Mouse (Mus musculus) ovary, postnatal 14 days (tissue): ENCODE data around the gene Polr3g.
"Not testable (repeated sequence)": the region's sequence is repeated elsewhere in the genome, so short reads cannot be mapped to it uniquely, and the experiment has no call there.

ENCODE experiments used
- DNase-seq: peaks from one replicate; pipeline ENCODE4 v3.0.0; 2022; ENCODE audit warnings: low spot score

Polr3g gene

GRCm38 (mm10) chr13:81710775-81711545 lies at the start of gene Polr3g, which contains the start of gene Mblac2:
Polr3g (minus strand) TSS chr13:81711013.
Mblac2 (plus strand) TSS chr13:81711341.
- peak; percentile 93 for DNase-seq

DNA sequence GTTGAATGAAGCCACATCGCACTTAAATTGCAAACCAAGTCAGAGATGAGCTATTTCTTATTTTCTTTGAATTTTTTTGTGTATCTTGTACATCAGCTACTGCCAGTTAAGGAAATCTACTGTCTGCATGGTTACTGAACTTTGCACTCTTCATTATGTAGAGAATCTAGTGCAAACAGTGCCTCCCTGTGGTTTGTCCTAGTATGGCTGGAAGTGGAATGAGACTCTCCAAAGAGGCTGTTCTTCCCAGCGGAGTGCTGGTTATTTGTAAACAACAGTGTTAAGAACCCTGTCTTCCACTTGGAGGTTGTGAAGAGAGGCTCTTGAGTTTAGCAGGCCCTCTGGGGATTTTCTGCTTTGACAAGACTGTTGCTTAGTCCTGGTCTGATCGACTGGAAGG lies 49.6 kb upstream of the Polr3g start:
- DNase-seq, result peak; percentile 50

DNA sequence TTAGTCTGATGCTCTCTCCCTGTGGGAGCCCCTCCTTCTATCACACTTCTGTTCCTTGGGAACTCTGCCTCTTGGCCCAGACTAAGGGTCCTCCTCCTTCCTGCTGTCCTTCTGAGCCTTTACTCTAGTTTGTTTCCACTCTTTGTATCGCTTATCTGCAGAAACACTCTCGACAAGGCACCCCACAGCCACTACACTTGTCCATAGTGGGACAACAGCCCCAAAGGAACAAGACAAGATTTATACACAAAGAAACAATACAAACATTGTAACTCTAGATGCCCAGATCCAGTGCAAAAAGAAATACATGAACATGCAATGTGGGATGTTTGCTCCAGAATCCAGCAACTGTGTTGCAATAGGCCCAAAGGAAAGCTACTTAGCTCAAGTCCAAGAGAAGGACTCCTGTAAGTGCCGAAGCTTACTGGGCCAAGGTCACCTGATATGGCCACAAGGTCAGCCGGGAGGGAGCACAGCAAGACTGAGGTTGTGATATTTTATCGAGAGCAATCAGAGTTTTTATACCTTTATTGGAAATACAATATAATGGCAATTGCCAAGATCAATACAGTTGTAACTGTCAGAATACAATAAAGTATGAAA lies 46.3 kb upstream of the Polr3g start:
- no peak for DNase-seq

DNA sequence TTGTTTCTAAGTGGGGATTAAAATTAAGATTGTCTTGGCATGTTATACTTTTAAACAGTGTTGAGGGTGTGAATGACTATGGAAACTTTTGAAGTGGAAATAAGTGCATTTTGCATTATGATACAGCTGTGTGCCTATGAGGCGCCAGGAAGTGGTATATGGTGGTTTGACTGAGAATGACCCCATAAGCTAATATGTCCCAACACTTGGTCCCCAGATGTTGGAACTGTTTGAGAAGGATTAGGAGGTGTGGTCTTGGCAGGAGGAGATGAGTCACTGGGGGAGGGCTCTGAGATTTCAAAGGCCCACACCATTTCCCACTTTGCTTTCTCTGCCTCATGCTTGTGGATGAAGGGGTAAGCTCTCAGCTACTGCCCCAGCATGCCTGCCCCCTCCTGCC lies 44.5 kb upstream of the Polr3g start:
- DNase-seq, result no peak

GRCm38 (mm10) chr13:81754878-81755277 lies 44.1 kb upstream of the Polr3g start:
- DNase-seq, result no peak

DNA sequence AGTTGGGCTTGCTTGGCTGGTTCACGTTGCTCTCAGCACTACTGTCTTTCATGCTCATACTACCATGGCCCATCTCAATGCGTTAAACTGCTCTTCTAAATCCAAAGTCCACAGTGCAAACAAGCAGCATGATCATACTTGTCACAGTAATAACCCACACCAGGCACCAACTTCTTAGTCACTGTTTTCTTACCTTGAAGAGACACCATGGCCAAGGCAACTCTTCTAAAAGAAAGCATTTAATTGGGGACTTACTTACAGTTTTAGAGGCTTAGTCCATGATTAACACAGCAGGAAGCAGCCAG lies 33.2 kb upstream of the Polr3g start:
- DNase-seq, result no peak

GRCm38 (mm10) chr13:81743391-81744091 lies 32.7 kb upstream of the Polr3g start:
- DNase-seq, result no peak

DNA sequence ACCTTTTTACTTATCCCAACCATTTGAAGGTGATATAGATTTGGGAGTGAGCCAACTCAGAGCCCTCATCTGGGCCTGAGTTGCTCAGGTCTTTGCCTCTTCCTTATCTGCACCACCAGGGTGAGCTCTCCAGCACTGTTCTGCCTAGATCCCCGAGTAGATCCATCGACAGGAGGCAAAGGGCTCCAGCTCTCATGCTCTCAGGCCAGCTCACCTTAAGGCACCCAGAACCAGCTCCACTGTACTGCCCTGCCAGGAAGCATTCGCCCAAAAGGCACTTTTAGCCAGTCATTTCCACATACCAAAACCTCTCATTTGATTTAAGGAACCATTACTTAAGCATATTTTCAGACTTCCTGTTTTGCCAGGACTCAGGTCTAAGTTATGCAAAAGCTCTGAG lies 30.1 kb upstream of the Polr3g start:
- no peak for DNase-seq

DNA sequence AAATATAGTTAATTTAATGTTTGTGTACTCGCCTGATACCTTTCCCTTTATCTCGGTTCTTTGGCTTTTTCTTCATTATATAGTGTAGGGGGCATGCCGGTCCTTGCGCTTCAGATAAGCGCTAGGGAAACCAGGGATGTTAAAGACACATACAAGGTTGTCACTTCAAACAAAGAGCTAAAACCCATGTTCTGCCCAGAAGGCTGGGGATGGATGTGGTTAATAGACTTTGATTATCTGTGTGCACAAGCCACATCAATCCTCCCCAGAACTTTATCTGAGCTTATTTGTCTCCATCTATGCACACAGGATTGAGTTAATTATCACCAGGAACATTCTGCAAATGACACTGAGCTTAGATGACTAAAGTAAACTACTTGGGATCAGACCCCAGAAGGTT lies 25.8 kb upstream of the Polr3g start:
- no peak for DNase-seq

DNA sequence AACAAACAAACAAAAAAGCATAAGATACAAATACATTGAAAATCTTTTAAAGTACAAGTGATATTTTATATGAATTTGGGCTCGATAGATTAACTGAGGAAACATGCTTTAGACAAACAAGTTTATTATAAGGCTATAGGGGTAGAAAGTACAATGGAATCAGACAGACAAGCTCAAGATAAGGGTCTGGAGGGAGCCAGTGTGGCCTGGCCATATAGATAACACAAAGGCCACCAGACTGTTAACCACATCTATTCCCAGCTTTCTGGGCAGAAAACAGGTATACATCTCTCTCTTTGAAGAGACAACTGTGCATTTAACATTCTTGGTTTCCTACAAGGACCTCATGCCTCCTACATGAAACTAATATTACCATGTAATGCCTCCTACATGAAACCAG lies 19.5 kb upstream of the Polr3g start:
- no peak for DNase-seq

- DNase-seq, result no peak
Measured at GRCm38 (mm10) chr13:81729102-81729501, 18.3 kb upstream of the Polr3g start.

GRCm38 (mm10) chr13:81728141-81728540 lies 17.3 kb upstream of the Polr3g start:
- DNase-seq, result not testable (repeated sequence)

- no peak for DNase-seq
Measured at GRCm38 (mm10) chr13:81713896-81714295, 3.1 kb upstream of the Polr3g start.

GRCm38 (mm10) chr13:81711546-81712371 lies 946 bp upstream of the Polr3g start:
- DNase-seq, result peak; percentile 22

DNA sequence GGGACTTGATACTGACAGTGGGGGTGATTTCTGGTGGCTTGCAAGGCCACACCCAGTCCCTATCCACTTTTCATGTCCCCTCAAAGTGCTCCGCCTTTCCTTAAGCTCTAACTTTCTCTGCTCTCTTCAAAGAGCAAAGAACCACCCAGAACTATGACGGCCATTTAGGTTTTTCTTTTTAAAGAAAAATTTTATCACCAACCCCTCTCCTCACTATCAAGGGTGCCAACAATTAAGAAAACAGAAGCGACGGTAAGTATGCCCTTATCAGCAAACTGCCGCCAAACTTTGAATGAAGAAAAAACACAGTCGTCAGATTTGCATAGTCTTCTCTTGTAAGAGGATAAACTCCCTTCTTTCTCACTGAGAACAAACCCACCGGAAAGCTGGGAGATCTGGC lies 547 bp downstream of the Polr3g start:
- no peak for DNase-seq

DNA sequence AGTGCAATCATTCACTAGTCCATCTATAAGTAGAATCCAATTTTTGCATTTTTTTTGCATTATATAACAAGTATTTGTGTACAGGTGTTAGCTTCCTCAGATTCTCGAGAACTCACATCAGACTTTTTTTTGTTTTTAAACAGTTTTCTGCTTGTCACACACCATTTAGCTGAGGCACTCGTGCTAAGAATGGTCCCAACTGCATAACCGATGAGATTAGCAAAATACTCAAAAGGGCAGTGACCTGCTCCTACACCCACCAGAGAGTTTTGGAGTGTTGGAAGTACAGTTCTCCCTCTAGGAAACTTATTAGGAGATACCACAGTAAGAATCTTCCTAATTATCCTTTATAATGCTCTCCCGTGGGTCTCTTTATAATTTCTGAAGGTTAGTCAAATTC lies 1.0 kb downstream of the Polr3g start:
- no peak for DNase-seq

DNA sequence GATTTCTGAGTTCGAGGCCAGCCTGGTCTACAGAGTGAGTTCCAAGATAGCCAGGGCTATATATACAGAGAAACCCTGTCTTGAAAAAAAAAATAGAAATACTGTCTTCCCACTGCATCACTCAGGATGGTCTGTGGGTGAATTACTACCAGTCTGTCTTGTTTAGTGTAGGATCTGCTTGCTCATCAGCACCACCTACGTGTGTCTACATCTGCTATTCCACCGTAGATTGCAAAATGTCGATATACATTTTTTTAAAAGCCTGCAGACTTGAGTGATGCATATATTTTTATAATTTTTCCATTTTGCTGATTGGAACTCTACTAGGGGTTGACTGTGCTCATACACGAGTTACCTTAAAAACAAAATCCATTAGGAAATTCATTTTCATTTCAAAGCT lies 4.5 kb downstream of the Polr3g start:
- DNase-seq, result no peak

- no peak for DNase-seq
Measured at GRCm38 (mm10) chr13:81703621-81704020, 7.2 kb downstream of the Polr3g start.

GRCm38 (mm10) chr13:81703148-81703547 lies 7.7 kb downstream of the Polr3g start:
- no peak for DNase-seq

GRCm38 (mm10) chr13:81694446-81694845 lies 16.4 kb downstream of the Polr3g start:
- no peak for DNase-seq

DNA sequence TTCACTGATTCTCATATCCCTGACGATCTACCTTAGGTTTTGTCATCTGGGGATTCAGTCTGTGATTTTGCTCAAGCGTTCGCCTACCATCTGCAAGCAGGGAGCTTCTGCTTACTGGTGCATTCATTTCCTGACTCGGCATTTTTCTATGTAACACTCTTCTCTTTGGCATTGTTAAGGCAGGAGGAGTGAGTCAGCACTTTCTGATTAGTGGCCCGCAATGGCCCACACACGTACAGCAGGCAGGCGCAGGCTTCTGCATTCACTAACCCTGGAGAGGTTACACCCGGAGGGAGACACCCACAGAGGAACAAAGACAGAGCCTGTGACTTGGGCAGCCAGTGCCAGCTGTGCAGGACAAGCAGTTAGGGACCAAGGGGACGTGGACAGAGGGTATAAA lies 19.2 kb downstream of the Polr3g start:
- no peak for DNase-seq

- DNase-seq, result no peak
Measured at GRCm38 (mm10) chr13:81690477-81690876, 20.3 kb downstream of the Polr3g start.
